Mouse (Mus musculus) bone marrow macrophage, adult 2 months (primary cell): ENCODE results near the gene Vmn1r85. TPM values are rescaled to one million over a fixed set of nuclear protein-coding genes. Genes with fewer than 3 reads are reported as not detected.
"Not testable (repeated sequence)": the region's sequence is repeated elsewhere in the genome, so short reads cannot be mapped to it uniquely, and the experiment has no call there.

Source experiments
- H3K27ac ChIP-seq: 2 replicates; pipeline ENCODE4 v1.5.1; 2012; ENCODE audit warnings: low read depth, low read length; ENCODE audit not compliant: insufficient read depth
- H3K4me1 ChIP-seq: 2 replicates; pipeline ENCODE4 v1.6.1; 2012; ENCODE audit warnings: low read length; ENCODE audit not compliant: control insufficient read depth, insufficient read depth
- H3K4me3 ChIP-seq: 2 replicates; pipeline ENCODE4 v1.5.1; 2012; ENCODE audit warnings: mild to moderate bottlenecking, low read length, moderate library complexity; ENCODE audit not compliant: insufficient read depth
- CTCF ChIP-seq: IDR thresholded peaks from 2 replicates; pipeline ENCODE4 v1.5.1; 2012; ENCODE audit warnings: low read depth, mild to moderate bottlenecking, low read length, moderate library complexity
- POLR2A ChIP-seq: IDR thresholded peaks from 2 replicates; pipeline ENCODE4 v1.6.1; 2012; ENCODE audit warnings: mild to moderate bottlenecking, low read depth, low read length, borderline replicate concordance
- polyA plus RNA-seq: library from polyadenylated mRNA; stranded (reverse); fragments of >200 nt; gene quantifications from 2 replicates; pipeline ENCODE4 v1.2.4, GENCODE M21; 2012; ENCODE audit not compliant: missing spikeins, insufficient read depth, insufficient read length

The Vmn1r85 gene
- not detected in 2 replicates for polyA plus RNA-seq

DNA sequence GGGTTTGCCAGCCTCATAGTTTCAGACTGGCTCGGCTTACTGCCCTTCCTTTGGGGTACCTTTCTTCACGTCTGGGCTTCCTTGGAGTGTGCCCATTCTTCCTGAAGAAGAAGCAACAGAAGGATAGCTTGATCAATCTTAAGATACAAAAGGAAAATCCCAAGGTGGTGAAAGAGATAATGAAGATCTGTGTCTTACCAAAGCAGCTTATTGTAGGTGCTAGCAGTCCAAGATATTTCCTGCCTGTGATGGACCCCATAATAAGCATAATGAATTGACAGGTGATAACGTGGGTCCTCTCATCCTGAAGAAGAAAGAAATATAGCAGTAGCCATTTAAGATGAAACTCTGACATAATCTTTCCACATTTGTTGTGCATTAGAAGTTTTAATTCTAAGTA is at the start of gene Vmn1r85:
Gene Vmn1r85, minus strand, starts transcription at position 101 of the 400 bp plus-strand sequence.
- H3K4me1 ChIP-seq: no peaks in the 10 kb centered on the region
- H3K4me3 ChIP-seq: no peak within 1 kb of the TSS
- TF ChIP-seq CTCF: no peak
- no peak within 1 kb of the TSS for H3K27ac ChIP-seq

- TF ChIP-seq CTCF: no peak
- TF ChIP-seq POLR2A: no peak
- H3K4me3 ChIP-seq: no peak within 1 kb of the TSS
- H3K27ac ChIP-seq: no peak within 1 kb of the TSS
- no peaks in the 10 kb centered on the region for H3K4me1 ChIP-seq
Measured at GRCm38 (mm10) chr7:13140057-13140456, 45.1 kb upstream of the Vmn1r85 start, which contains the start of gene Vmn1r87. TSS of gene Vmn1r87 (minus strand) at chr7:13140157.

GRCm38 (mm10) chr7:13137340-13137739 is 42.4 kb upstream of the Vmn1r85 start:
- Histone ChIP-seq H3K4me3 (no peak overlapping the region), H3K27ac (no peak overlapping the region), H3K4me1 (no peaks in the 10 kb centered on the region)
- TF ChIP-seq CTCF (no peak), POLR2A (no peak)

GRCm38 (mm10) chr7:13131856-13132255 is 36.9 kb upstream of the Vmn1r85 start:
- Histone ChIP-seq H3K4me3 (no peak overlapping the region), H3K4me1 (no peaks in the 10 kb centered on the region), H3K27ac (no peak overlapping the region)
- TF ChIP-seq POLR2A: no peak
- no peak for TF ChIP-seq CTCF

- H3K4me3 ChIP-seq: peak overlapping the region; percentile 11; the same call in 1 of the 2 replicates
- not testable (repeated sequence) for H3K27ac ChIP-seq, H3K4me1 ChIP-seq
Measured at GRCm38 (mm10) chr7:13123554-13124153, 28.7 kb upstream of the Vmn1r85 start.

DNA sequence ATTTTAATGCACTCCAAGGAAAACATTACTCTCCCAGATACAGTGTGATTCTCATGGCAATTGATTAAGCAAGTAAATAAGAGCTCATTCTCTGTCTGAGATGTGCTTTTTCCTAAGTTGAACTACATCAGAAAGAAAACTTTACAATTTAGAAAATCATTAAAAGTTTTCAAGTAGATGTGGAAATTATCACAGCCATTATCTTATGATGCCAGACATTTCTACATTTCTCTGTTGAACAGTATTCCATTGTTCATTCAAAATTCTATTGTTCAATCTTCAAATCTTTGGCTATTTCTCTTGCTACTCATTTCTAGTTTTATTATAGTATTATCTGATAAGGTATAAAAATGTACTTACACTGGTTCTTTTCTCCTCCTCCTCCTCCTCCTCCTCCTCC is 24.8 kb upstream of the Vmn1r85 start, which contains the start of gene Vmn1r86:
Gene Vmn1r86, minus strand, starts transcription at position 101 of the 400 bp plus-strand sequence.
- Histone ChIP-seq H3K4me1 (no peaks in the 10 kb centered on the region), H3K4me3 (no peak within 1 kb of the TSS), H3K27ac (no peak within 1 kb of the TSS)
- TF ChIP-seq CTCF (no peak), POLR2A (no peak)

GRCm38 (mm10) chr7:13072293-13072692 is 22.7 kb downstream of the Vmn1r85 start:
- no peak overlapping the region for H3K27ac ChIP-seq
- no peak for TF ChIP-seq POLR2A
- TF ChIP-seq CTCF: no peak
- no peak overlapping the region for H3K4me3 ChIP-seq
- H3K4me1 ChIP-seq: no peaks in the 10 kb centered on the region

DNA sequence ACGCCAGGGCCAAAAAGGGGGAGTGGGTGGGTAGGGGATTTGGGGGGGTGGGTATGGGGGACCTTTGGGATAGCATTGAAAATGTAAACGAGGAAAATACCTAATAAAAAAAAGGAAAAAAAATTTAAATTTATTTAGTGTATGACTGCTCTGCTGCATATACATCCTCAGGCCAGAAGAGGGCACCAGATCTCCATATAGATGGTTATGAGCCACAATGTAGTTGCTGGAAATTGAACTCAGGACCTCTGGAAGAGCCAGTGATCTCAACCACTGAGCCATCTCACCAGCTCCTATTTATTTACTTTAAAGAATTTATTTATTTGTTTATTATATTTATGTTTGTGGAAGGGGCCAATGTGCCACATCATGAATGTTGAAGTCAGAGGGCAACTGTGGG is 31.6 kb downstream of the Vmn1r85 start:
- not testable (repeated sequence) for H3K4me1 ChIP-seq, H3K4me3 ChIP-seq, H3K27ac ChIP-seq

DNA sequence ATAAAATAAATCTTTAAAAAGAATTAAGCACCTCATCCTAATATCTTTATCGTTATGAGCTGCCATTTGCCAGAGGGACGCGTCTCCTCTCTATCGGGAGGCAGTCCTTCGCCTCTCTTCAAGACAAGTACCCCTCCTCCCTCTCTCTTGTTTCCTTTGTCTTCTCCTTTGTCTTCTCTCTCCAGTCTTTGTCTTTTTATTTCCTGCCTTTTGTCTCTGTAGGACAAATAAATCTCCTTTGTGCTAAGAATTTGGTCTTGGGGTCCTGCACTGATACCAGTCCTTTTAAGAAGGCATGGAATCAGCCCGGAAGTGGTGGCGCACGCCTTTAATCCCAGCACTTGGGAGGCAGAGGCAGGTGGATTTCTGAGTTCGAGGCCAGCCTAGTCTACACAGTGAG is 35.4 kb downstream of the Vmn1r85 start:
- Histone ChIP-seq H3K4me3 (no peak overlapping the region), H3K4me1 (no peaks in the 10 kb centered on the region; the same call in 1 of the 2 replicates), H3K27ac (no peak overlapping the region)
- TF ChIP-seq CTCF (no peak), POLR2A (no peak)

DNA sequence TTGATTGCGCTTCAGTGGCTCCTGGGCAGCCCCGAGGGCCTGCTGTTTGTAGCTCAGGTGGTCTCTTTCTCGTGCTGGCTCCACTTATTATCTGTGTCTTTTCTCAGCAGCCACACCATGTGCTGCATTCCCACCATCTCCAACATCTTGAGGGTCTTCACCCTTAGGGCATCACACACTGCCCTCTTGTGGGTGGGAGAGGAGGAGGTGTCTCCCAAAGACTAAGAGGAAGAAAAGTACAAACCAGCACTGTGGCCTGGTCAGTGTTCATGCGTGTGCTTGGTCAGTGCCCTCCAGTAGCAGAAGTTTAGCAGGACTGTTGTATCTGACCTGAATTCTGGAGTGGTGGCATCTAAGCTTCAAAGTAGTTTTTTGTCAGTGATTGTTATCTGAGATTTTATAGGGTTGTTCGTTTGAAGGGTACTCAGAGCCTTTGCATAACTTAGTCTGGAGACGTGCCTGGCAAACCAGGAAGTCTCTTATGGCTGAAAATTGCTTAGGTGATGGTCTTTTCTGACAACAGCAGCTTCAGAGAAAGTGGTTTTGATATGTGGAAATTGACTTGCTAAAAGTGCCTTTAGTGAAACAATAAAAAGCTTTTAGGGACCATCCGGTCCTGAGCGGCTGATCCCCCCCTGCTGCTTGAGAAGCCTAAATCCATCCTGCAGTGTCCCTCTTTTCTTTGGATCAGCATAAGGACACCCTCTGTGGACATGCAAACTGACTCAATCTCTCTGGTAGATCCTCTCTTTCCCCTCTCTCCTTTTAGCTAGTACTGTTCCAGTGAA is 37.9 kb downstream of the Vmn1r85 start:
- Histone ChIP-seq H3K4me1 (peaks cover 5% of the 10 kb centered on the region), H3K4me3 (no peak overlapping the region), H3K27ac (no peak overlapping the region)
- no peak for TF ChIP-seq CTCF
- no peak for TF ChIP-seq POLR2A

- Histone ChIP-seq H3K27ac (peak within 1 kb of the TSS; percentile 79), H3K4me1 (peaks cover 5% of the 10 kb centered on the region)
- no peak for TF ChIP-seq POLR2A
- no peak for TF ChIP-seq CTCF
Measured at GRCm38 (mm10) chr7:13054287-13055010, 40.5 kb downstream of the Vmn1r85 start, which contains the start of gene Mzf1. TSS of gene Mzf1 (minus strand) at chr7:13054764.

More at GRCm38 (mm10) chr7:13054287-13055010, 40.5 kb downstream of the Vmn1r85 start, which contains the start of gene Mzf1:
- H3K4me3 ChIP-seq: peak within 1 kb of the TSS; percentile 93
